Mouse (Mus musculus) heart, embryonic 13.5 days (tissue): ENCODE measurements around the gene Palm3. TPM values are rescaled to one million over a fixed set of nuclear protein-coding genes. Genes with fewer than 3 reads are reported as not detected.
A peak's percentile ranks its signal among the peaks of the same experiment; 100 is the strongest.

Source experiments
- ATAC-seq: fragments of 200-750 bp; cut with Nextera tagmentation; 2 replicates; pipeline ENCODE4 v1.8.0; 2017; ENCODE audit warnings: moderate TSS enrichment; ENCODE audit not compliant: insufficient number of reproducible peaks, low FRiP score, low TSS enrichment; ENCODE audit errors: extremely low read depth
- H3K27ac ChIP-seq: fragments of 300-500 bp; sonication (generic); replicated peaks from 2 replicates; pipeline ENCODE4 v1.5.1; 2015; ENCODE audit warnings: moderate library complexity, mild to moderate bottlenecking, inconsistent platforms
- H3K27me3 ChIP-seq: fragments of 300-500 bp; sonication (generic); replicated peaks from 2 replicates; pipeline ENCODE4 v1.6.1; 2015; ENCODE audit warnings: mild to moderate bottlenecking, inconsistent platforms
- H3K36me3 ChIP-seq: fragments of 300-500 bp; sonication (generic); 2 replicates; pipeline ENCODE4 v1.6.1; 2015; ENCODE audit warnings: mild to moderate bottlenecking, inconsistent platforms
- H3K4me1 ChIP-seq: fragments of 300-500 bp; sonication (generic); 2 replicates; pipeline ENCODE4 v1.6.1; 2015; ENCODE audit warnings: inconsistent platforms
- H3K4me2 ChIP-seq: fragments of 300-500 bp; sonication (generic); 2 replicates; pipeline ENCODE4 v1.6.1; 2015; ENCODE audit warnings: inconsistent platforms, mild to moderate bottlenecking, moderate library complexity
- H3K4me3 ChIP-seq: fragments of 300-500 bp; sonication (generic); 2 replicates; pipeline ENCODE4 v1.5.1; 2015; ENCODE audit warnings: moderate library complexity, mild to moderate bottlenecking, inconsistent platforms
- H3K9ac ChIP-seq: fragments of 300-500 bp; sonication (generic); 2 replicates; pipeline ENCODE4 v1.6.1; 2015; ENCODE audit warnings: inconsistent platforms, mild to moderate bottlenecking, moderate library complexity
- H3K9me3 ChIP-seq: fragments of 300-500 bp; sonication (generic); 2 replicates; pipeline ENCODE4 v1.6.1; 2016; ENCODE audit warnings: inconsistent platforms
- WGBS: fragments of 180-500 bp; shearing (Covaris S2); methylation state at CpG from one replicate; pipeline ENCODE4 v1.1.7; 2015; ENCODE audit warnings: mixed read lengths; 5-methylcytosine and 5-hydroxymethylcytosine counted together
- polyA plus RNA-seq: library from polyadenylated mRNA; unstranded; fragments of >200 nt; fragmentation: Nextera tagmentation; extraction: Ambion mirVana; gene quantifications from 2 replicates; pipeline ENCODE4 v1.2.1, GENCODE M21; 2015

The Palm3 gene
- polyA plus RNA-seq, 1 experiment from 2014 or later = 1.6 TPM

GRCm38 (mm10) chr8:84027449-84027848 lies 6.2 kb downstream of the Palm3 start:
- Histone ChIP-seq H3K4me2 (no peak overlapping the region), H3K4me3 (no peak overlapping the region), H3K27ac (no peak overlapping the region), H3K9ac (no peak overlapping the region), H3K9me3 (no peaks in the 10 kb centered on the region), H3K27me3 (peaks cover 48% of the 10 kb centered on the region), H3K4me1 (peaks cover 32% of the 10 kb centered on the region), H3K36me3 (peaks cover 15% of the 10 kb centered on the region)
- WGBS = 14% methylated on average over 10 of the region's 10 CpGs
- ATAC-seq = no peak

GRCm38 (mm10) chr8:84029272-84029671 lies 8.0 kb downstream of the Palm3 start:
- Histone ChIP-seq H3K27me3 (peaks cover 45% of the 10 kb centered on the region), H3K4me2 (no peak overlapping the region), H3K27ac (no peak overlapping the region), H3K4me3 (no peak overlapping the region), H3K9me3 (no peaks in the 10 kb centered on the region), H3K4me1 (peaks cover 14% of the 10 kb centered on the region), H3K36me3 (peaks cover 15% of the 10 kb centered on the region), H3K9ac (no peak overlapping the region)
- 76% methylated on average over 5 of the region's 5 CpGs for whole genome bisulfite sequencing
- ATAC-seq = no peak

GRCm38 (mm10) chr8:84032777-84033176 lies 11.5 kb downstream of the Palm3 start:
- WGBS = 69% methylated on average over 4 of the region's 4 CpGs

GRCm38 (mm10) chr8:84038015-84038414 lies 16.7 kb downstream of the Palm3 start:
- Histone ChIP-seq H3K9me3 (no peaks in the 10 kb centered on the region), H3K27ac (no peak overlapping the region), H3K27me3 (peaks cover 47% of the 10 kb centered on the region), H3K36me3 (no peaks in the 10 kb centered on the region), H3K4me3 (no peak overlapping the region), H3K9ac (no peak overlapping the region), H3K4me2 (no peak overlapping the region), H3K4me1 (peaks cover 15% of the 10 kb centered on the region; the same call in 1 of the 2 replicates)
- ATAC-seq = no peak
- WGBS = 58% methylated on average over 5 of the region's 5 CpGs

More at GRCm38 (mm10) chr8:84032777-84033176, 11.5 kb downstream of the Palm3 start:
- H3K27me3 ChIP-seq = peaks cover 33% of the 10 kb centered on the region
- no peaks in the 10 kb centered on the region for H3K9me3 ChIP-seq
- no peaks in the 10 kb centered on the region for H3K4me1 ChIP-seq
- no peak overlapping the region for H3K4me3 ChIP-seq
- no peak overlapping the region for H3K4me2 ChIP-seq
- H3K9ac ChIP-seq = no peak overlapping the region
- H3K27ac ChIP-seq = no peak overlapping the region
- H3K36me3 ChIP-seq = peaks cover 15% of the 10 kb centered on the region
- no peak for ATAC-seq

- H3K9me3 ChIP-seq = no peaks in the 10 kb centered on the region
- peaks cover 15% of the 10 kb centered on the region; the same call in 1 of the 2 replicates for H3K4me1 ChIP-seq
- WGBS = 7% methylated on average over 5 of the region's 5 CpGs
- ATAC-seq = no peak
- H3K4me3 ChIP-seq = no peak overlapping the region
- H3K36me3 ChIP-seq = no peaks in the 10 kb centered on the region
- no peak overlapping the region for H3K4me2 ChIP-seq
- H3K9ac ChIP-seq = no peak overlapping the region
- H3K27me3 ChIP-seq = peaks cover 57% of the 10 kb centered on the region
- no peak overlapping the region for H3K27ac ChIP-seq
These were observed 17.8 kb downstream of the Palm3 start for GRCm38 (mm10) chr8:84039050-84039449.

- Histone ChIP-seq H3K4me2 (peak within 1 kb of the TSS; percentile 78), H3K27me3 (peaks cover 58% of the 10 kb centered on the region), H3K27ac (no peak within 1 kb of the TSS), H3K9ac (peak within 1 kb of the TSS; percentile 77), H3K36me3 (no peaks in the 10 kb centered on the region), H3K4me1 (peaks cover 20% of the 10 kb centered on the region; the same call in 1 of the 2 replicates), H3K4me3 (peak within 1 kb of the TSS; percentile 53), H3K9me3 (peaks cover 4% of the 10 kb centered on the region; the same call in 1 of the 2 replicates)
- 4% methylated on average over 40 of the region's 40 CpGs for WGBS
- peak; percentile 39; the same call in 1 of the 2 replicates for ATAC-seq
These were observed 21.0 kb downstream of the Palm3 start, which contains the start of gene Il27ra for GRCm38 (mm10) chr8:84042066-84042947. TSS of gene Il27ra (minus strand) at chr8:84042589.

GRCm38 (mm10) chr8:84042948-84043342 lies 21.7 kb downstream of the Palm3 start:
- Histone ChIP-seq H3K27me3 (peaks cover 58% of the 10 kb centered on the region), H3K4me3 (peak overlapping the region; percentile 53), H3K4me1 (peaks cover 20% of the 10 kb centered on the region; the same call in 1 of the 2 replicates), H3K27ac (no peak overlapping the region), H3K9ac (peak overlapping the region; percentile 77), H3K9me3 (peaks cover 4% of the 10 kb centered on the region; the same call in 1 of the 2 replicates), H3K36me3 (no peaks in the 10 kb centered on the region), H3K4me2 (peak overlapping the region; percentile 78)
- WGBS = 37% methylated on average over 12 of the region's 12 CpGs
- no peak for ATAC-seq

- Histone ChIP-seq H3K27me3 (peaks cover 64% of the 10 kb centered on the region), H3K4me1 (peaks cover 20% of the 10 kb centered on the region; the same call in 1 of the 2 replicates), H3K36me3 (no peaks in the 10 kb centered on the region), H3K4me3 (no peak overlapping the region), H3K27ac (no peak overlapping the region), H3K4me2 (0 out of 2 replicates have a peak overlapping the region, but pooled peaks have one; percentile 45), H3K9ac (no peak overlapping the region), H3K9me3 (peaks cover 4% of the 10 kb centered on the region; the same call in 1 of the 2 replicates)
- no peak for ATAC-seq
- 13% methylated on average over 7 of the region's 7 CpGs for WGBS
These were observed 22.8 kb downstream of the Palm3 start for GRCm38 (mm10) chr8:84044103-84044502.

GRCm38 (mm10) chr8:84044900-84045299 lies 23.6 kb downstream of the Palm3 start, which contains the start of gene Rln3:
TSS of gene Rln3 (minus strand) at chr8:84045000.
- Histone ChIP-seq H3K27me3 (peaks cover 64% of the 10 kb centered on the region), H3K4me2 (peak within 1 kb of the TSS; percentile 45), H3K9ac (0 out of 2 replicates have a peak within 1 kb of the TSS, but pooled peaks have one; percentile 45), H3K4me1 (peaks cover 16% of the 10 kb centered on the region; the same call in 1 of the 2 replicates), H3K4me3 (peak within 1 kb of the TSS; percentile 23; the same call in 1 of the 2 replicates), H3K9me3 (peaks cover 4% of the 10 kb centered on the region; the same call in 1 of the 2 replicates), H3K27ac (no peak within 1 kb of the TSS), H3K36me3 (no peaks in the 10 kb centered on the region)
- WGBS = 7% methylated on average over 9 of the region's 9 CpGs
- no peak for ATAC-seq

- Histone ChIP-seq H3K9me3 (peaks cover 4% of the 10 kb centered on the region; the same call in 1 of the 2 replicates), H3K4me1 (peaks cover 26% of the 10 kb centered on the region), H3K4me3 (no peak overlapping the region), H3K27ac (no peak overlapping the region), H3K36me3 (no peaks in the 10 kb centered on the region), H3K27me3 (peaks cover 50% of the 10 kb centered on the region), H3K9ac (no peak overlapping the region), H3K4me2 (no peak overlapping the region)
- ATAC-seq = no peak
- WGBS = 72% methylated on average over 3 of the region's 3 CpGs
These were observed 25.2 kb downstream of the Palm3 start for GRCm38 (mm10) chr8:84046505-84046904.

- no peak for ATAC-seq
- Histone ChIP-seq H3K4me1 (peaks cover 30% of the 10 kb centered on the region), H3K36me3 (no peaks in the 10 kb centered on the region), H3K9ac (no peak overlapping the region), H3K4me2 (no peak overlapping the region), H3K4me3 (no peak overlapping the region), H3K9me3 (peaks cover 4% of the 10 kb centered on the region; the same call in 1 of the 2 replicates), H3K27ac (no peak overlapping the region), H3K27me3 (peaks cover 35% of the 10 kb centered on the region)
- 72% methylated on average over 5 of the region's 5 CpGs for WGBS
These were observed 26.9 kb downstream of the Palm3 start for GRCm38 (mm10) chr8:84048171-84048570.
